Mouse (Mus musculus) frontal cortex, postnatal 36 days (tissue): Measurements from ENCODE around the gene Ldhd.

Experiments
- DNase-seq, 2 experiments: peaks; one replicate each; pipeline ENCODE4 v3.0.0; 2022; ENCODE audit warnings: low spot score in 2 of 2

The Ldhd gene

GRCm38 (mm10) chr8:111594951-111595350, 35.2 kb downstream of the Ldhd start:
- DNase-seq = no peak

GRCm38 (mm10) chr8:111594044-111594840, 35.9 kb downstream of the Ldhd start:
- DNase-seq = no peak

- DNase-seq = peak; percentile 28 to 55
Measured at GRCm38 (mm10) chr8:111592390-111592910, 37.7 kb downstream of the Ldhd start.

- DNase-seq = no peak
Measured at GRCm38 (mm10) chr8:111591176-111591575, 39.0 kb downstream of the Ldhd start.

- no peak for DNase-seq
Measured at GRCm38 (mm10) chr8:111590214-111590613, 40.0 kb downstream of the Ldhd start.

GRCm38 (mm10) chr8:111588336-111588735, 41.8 kb downstream of the Ldhd start:
- no peak for DNase-seq

- no peak for DNase-seq
Measured at GRCm38 (mm10) chr8:111587545-111588094, 42.6 kb downstream of the Ldhd start.

GRCm38 (mm10) chr8:111584946-111585345, 45.2 kb downstream of the Ldhd start:
- DNase-seq = no peak

- no peak for DNase-seq
Measured at GRCm38 (mm10) chr8:111582386-111582785, 47.8 kb downstream of the Ldhd start.

- no peak for DNase-seq
Measured at GRCm38 (mm10) chr8:111580306-111580705, 49.9 kb downstream of the Ldhd start.

- no peak for DNase-seq
Measured at GRCm38 (mm10) chr8:111579318-111579717, 50.9 kb downstream of the Ldhd start.

GRCm38 (mm10) chr8:111577880-111578533, 52.2 kb downstream of the Ldhd start:
- DNase-seq = no peak

GRCm38 (mm10) chr8:111576501-111576900, 53.7 kb downstream of the Ldhd start:
- no peak for DNase-seq

- DNase-seq = no peak
Measured at GRCm38 (mm10) chr8:111575492-111575891, 54.7 kb downstream of the Ldhd start.

GRCm38 (mm10) chr8:111574016-111574415, 56.2 kb downstream of the Ldhd start:
- no peak for DNase-seq
